Mouse (Mus musculus) T-cell, adult 2 months (primary cell): ENCODE measurements around the gene Mylk2.

Experiments used
- DNase-seq: peaks from one replicate; pipeline ENCODE4 v3.0.0; 2022; ENCODE audit warnings: low spot score

Mylk2 gene

GRCm38 (mm10) chr2:152914310-152915120 lies 3.4 kb downstream of the Mylk2 start:
- peak; percentile 75 for DNase-seq

DNA sequence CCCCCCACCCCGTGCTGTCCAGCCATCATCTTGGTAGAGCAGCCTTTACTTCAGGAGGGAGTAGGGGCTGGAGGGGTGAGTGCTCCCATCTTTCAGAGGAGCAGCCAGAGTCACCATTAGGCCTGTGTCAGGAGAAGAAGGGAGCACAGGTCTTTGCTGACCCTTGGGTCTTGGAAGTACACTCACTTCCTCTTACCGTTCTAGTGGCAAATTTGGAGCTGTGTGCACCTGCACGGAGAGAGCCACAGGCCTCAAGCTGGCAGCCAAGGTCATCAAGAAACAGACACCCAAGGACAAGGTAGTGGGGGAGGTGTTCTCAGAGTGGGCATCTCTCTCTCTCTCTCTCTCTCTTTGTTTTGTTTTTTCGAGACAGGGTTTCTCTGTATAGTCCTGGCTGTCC lies 4.3 kb downstream of the Mylk2 start:
- DNase-seq = no peak

- DNase-seq = no peak
These were observed 5.0 kb downstream of the Mylk2 start for GRCm38 (mm10) chr2:152916111-152916510.

DNA sequence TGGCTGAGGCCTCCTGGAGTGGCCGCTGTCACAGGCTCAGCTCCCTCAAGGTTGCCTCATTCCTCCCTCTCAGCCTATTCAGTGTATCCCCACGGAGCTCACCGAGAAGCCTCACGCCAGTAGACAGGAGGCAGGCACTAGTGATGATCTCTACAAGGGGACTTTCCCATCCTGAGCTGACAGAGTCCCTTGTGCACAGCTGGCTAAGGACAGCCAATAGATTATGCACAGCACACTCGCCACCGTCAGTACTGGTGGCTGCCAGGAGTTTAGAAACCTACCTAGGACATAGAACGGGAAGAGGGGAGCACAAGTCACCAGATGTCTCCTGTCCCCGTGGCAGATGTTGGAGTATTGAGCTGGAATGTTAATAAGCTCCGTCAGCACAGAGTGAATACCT lies 6.5 kb downstream of the Mylk2 start:
- no peak for DNase-seq

- no peak for DNase-seq
These were observed 11.2 kb downstream of the Mylk2 start for GRCm38 (mm10) chr2:152922376-152922775.

GRCm38 (mm10) chr2:152923621-152924020 lies 12.5 kb downstream of the Mylk2 start:
- DNase-seq = no peak

- no peak for DNase-seq
These were observed 13.0 kb downstream of the Mylk2 start for GRCm38 (mm10) chr2:152924128-152924527.

GRCm38 (mm10) chr2:152924543-152924942 lies 13.4 kb downstream of the Mylk2 start:
- DNase-seq = no peak

- DNase-seq = no peak
These were observed 14.2 kb downstream of the Mylk2 start for GRCm38 (mm10) chr2:152925189-152925872.

DNA sequence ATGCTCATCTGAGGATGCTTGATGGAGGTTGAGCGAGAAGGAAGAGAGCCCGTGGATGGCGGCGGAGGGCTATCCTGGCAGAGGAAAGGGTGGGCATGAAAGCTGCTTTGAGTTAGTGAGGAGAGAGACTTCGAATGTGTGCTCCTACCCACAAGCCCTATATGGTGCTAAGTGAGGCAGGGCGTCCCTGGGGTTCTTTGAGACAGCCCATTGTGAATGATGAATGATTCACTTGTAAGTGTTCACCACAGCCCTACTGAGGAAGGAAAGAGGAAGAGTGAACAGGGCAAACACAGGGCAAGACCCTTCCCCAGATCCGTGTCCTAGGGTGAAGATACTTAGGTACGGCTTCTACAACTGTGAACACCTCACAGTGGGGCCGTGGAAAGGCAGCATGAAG lies 15.7 kb downstream of the Mylk2 start:
- no peak for DNase-seq

DNA sequence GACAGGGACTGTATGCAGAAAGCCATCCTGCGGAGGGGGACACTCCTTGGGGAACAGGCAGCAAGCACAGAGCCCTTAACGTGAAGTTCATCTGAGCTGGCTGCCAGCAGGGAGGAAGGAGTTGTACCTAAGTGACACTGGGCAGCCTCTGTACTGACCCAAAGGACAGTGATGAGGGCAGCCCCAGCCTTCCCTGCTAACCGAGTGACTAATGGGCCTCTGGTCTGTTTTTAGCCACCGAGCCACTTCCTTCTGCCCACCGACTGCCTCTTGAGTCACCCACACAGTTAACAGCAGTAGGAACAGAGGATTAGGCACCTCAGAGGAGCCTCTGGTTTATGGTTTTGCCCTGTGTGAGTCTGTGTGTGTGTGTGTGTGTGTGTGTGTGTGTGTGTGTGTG lies 16.2 kb downstream of the Mylk2 start:
- DNase-seq = no peak

- DNase-seq = no peak
These were observed 17.3 kb downstream of the Mylk2 start for GRCm38 (mm10) chr2:152928219-152928987.

DNA sequence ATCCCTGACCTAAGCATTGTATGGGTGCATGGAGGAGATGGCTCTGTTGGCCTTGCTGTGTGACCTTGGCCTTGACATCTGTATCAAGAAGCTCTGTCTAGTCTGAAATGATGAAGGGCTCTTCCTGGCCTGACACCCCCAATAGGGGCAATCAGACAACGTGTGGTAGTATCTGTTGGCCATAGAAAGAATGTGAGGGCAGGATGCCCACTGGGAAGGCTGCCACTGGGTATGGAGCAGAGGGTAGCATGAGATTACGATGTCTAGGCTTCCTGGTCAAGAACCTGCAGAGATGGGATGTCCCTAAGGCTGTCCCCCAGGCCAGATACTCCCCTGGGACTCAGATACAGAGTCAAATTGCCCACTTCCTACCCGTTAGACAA lies 17.8 kb downstream of the Mylk2 start:
- DNase-seq = no peak

GRCm38 (mm10) chr2:152930276-152930675 lies 19.1 kb downstream of the Mylk2 start:
- no peak for DNase-seq

GRCm38 (mm10) chr2:152931456-152932160 lies 20.5 kb downstream of the Mylk2 start:
- DNase-seq = no peak

DNA sequence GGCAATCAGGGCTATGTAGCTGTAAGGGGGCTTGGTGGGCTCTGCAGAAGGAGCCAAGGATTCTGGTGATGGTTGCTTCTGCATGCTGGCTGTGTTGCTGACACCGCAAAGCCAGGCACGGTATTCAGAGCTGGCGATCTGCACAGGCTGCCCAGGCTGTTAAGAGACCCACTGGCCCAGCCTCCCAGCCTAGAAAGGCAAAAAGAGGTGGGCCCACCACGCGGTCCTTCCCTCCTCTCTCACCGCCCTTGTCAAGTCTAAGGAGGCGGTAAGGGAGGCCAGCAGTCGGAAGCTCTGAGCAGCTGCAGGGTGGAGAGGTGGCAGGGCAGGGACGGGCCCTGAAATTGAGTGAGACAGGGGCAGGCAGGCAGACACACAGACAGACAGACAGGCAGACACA lies 21.9 kb downstream of the Mylk2 start, which contains the start of gene Foxs1:
Foxs1 (minus strand) TSS at position 161 of the 400 bp plus-strand sequence.
- DNase-seq = no peak

GRCm38 (mm10) chr2:152933614-152934013 lies 22.5 kb downstream of the Mylk2 start:
- DNase-seq = no peak

DNA sequence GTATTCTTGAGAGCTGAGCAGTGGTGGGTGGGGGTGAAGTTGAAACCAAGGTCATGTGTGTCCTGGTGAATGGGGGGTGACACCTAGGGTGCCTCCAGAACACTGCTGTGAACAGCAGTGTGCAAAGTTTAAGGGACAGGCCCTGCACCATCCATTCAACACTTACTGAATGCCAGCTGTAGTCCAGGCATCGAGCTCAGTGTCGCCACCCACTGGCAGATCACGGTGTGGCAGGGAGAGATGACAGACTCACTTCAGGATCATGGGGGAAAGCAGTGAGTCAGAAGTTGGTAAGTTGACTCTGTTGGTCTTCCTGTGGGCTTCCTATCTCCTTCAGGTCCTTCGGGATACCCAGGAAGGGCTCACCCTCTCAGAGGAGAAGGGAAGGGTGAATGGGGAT lies 28.7 kb downstream of the Mylk2 start:
- DNase-seq = peak; percentile 34

- DNase-seq = no peak
These were observed 30.0 kb downstream of the Mylk2 start for GRCm38 (mm10) chr2:152941106-152941505.

GRCm38 (mm10) chr2:152941776-152942175 lies 30.6 kb downstream of the Mylk2 start:
- DNase-seq = no peak

DNA sequence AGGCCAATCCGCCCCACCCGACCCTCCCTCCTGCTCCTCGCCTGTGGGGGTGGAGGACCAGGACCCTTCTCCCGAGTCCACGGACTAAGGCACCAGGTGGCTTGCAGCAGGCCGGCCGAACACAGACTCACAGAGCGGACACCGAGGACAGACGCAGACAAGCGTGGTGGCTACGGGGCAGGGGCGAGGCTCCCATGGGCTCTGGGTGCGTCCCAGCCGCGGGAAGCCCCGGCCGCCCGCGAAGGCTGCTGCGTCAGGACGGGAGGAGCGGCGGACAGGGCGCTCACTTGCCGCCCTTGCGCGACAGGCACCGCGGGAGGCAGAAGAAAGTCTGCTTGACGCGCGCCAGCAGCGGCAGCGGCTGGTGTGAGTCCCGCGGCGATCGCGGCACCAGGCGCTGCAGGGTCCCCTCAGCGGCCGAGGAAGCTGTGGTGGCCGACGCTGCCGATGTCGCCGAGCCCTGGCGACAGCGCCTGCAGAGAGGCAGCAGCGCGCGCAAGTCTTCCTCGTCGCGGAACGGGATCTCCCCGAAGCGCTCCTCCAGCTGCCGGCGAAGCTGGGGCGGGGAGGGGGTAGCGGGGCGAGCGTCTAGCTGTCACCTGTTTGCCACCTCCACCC lies 31.9 kb downstream of the Mylk2 start:
- DNase-seq = no peak

DNA sequence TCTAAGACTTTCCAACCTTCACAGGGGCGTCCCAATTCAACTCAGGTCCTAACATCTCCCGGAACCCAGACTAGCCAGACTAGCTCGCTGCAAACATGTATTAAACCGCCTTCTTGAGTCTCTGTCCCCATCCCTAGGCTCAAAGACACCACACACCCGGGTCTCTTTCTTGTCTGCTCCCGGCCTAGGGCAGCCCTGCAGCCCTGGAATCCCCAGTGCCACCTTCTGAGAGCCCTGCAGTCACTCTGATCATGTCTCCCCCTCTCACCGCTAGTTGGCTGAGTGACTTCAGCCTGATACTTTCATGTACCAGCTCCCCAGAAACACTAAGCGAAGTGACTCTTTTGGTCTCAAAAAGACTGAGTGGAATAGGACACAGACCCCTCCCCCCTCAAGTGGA lies 32.4 kb downstream of the Mylk2 start:
- DNase-seq = no peak
